Mouse (Mus musculus) natural killer cell, adult 2 months (primary cell): ENCODE data around the gene Vwa3a.

Experiments used
- DNase-seq, 2 experiments: peaks; one replicate each; pipeline ENCODE4 v3.0.0; 2022; ENCODE audit warnings: low spot score in 2 of 2

The Vwa3a gene

GRCm38 (mm10) chr7:120746821-120747220 is 7.7 kb downstream of the Vwa3a start:
- no peak for DNase-seq

- DNase-seq, result no peak
Observed at GRCm38 (mm10) chr7:120748478-120748877, 9.4 kb downstream of the Vwa3a start.

- no peak for DNase-seq
Observed at GRCm38 (mm10) chr7:120751330-120751729, 12.2 kb downstream of the Vwa3a start.

- DNase-seq, result no peak
Observed at GRCm38 (mm10) chr7:120751906-120752305, 12.8 kb downstream of the Vwa3a start.

DNA sequence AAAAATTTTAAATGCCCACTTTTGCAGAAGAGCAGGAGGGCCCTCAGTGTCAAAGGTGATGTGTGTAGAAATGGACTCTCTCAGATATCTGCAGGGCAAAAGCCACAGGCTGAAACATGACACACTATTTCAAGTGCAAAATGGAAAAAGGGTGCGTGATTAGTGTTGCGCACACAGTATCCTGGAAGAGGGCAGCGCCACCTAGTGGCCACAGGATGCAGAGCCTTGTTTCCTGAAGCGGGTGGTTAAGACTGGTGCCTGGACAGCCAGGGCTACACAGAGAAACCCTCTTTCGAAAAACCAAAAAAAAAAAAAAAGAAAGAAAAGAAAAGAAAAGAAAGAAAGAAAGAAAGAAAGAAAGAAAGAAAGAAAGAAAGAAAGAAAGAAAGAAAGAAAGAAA is 15.6 kb downstream of the Vwa3a start:
- peak; percentile 65 to 73 for DNase-seq

DNA sequence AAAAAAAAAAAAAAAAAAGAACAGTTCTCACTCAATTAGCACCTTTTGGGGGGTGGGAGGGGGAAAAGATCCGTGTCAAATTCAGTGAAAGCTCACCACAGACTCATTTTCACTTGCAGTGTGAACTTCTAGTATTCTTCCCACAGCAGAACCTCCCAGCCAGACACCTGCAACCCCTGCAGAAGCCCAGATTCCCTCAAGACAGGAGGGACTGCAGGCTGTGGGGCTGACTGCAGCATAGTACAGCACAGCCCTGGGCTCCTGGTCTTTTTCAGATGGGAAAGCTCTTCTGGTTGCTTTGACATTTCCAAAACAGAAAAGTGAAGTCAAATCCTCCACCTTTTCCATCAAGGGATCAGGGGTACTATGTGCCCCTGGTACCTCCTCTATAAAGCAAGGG is 28.3 kb downstream of the Vwa3a start:
- no peak for DNase-seq

DNA sequence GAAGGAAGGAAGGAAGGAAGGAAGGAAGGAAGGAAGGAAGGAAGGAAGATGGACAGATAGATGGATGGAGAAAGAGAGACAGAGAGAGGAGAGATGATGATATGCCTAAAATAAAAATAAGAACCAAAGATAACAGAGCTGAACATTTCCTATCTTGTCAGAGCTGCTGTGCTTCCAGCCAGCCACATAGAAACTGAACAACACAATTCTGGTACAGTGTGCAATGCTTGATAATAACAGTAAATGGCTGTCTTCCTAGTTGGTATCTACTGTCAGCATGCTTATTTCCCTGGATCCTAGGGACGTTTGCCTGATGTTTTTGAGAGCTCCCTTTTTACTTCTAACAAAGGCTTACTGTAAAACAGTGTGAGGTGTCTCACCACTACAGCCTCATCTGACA is 32.3 kb downstream of the Vwa3a start:
- no peak for DNase-seq

- DNase-seq, result no peak
Observed at GRCm38 (mm10) chr7:120778012-120778411, 38.9 kb downstream of the Vwa3a start.

GRCm38 (mm10) chr7:120795544-120795943 is 56.4 kb downstream of the Vwa3a start:
- DNase-seq, result no peak

DNA sequence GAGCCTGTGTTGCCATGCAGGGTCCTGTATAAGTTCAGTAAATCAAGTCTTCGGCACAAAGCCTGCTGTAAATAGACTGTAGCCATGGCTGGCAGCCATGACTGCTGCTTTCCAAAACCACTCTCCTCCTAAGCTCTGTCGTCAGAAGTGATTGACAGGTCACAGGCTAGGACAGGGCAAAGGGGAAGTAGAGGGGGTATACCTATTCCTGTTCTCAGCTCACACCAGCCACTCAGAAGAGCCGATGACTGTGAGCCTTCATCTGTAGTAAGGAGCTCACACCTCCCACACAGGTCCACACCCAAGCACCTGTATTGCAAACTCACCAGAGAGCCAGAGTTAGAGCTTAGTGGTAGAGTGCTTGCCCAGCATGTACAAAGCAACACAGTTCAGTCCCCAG is 57.3 kb downstream of the Vwa3a start:
- DNase-seq, result no peak

DNA sequence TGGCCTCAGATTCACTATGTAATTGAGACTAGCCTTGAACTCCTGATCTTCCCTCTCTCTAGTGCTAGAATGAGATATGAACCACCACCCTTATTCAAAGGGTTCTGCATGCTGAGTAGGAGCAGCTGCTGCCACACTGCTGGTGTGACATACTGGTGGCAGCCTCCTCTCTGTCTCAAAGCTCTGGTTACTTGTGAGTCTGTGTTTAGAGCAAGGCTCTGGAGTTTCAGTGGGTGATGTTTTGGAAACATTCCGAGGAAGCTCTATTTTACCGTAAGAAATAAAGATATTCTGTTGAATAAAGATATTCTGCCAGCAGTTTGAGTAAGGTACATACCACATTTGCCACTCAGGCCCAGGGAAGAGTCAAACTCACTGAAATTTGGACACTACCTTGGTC is 64.2 kb downstream of the Vwa3a start:
- DNase-seq, result no peak

DNA sequence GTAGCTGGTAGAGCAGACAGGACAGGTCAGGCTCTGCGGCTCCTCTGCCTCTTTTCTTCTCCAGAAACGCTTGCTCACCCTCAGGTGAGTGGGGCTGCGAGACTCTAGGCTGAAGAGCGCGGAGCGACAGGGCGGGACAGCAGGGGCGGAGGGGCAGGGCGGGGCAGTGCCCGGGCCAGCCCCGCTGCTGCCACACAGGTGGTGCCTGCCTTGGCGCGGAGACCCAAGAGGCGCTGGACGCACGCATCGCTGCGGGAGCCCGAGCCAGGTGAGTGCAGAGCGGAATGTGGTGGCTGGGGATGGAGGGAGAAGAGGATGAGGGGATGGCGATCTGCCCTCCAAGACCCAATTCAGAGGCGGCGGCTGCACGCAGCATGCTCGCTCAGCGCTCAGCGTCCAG is 70.6 kb downstream of the Vwa3a start:
- DNase-seq, result no peak

DNA sequence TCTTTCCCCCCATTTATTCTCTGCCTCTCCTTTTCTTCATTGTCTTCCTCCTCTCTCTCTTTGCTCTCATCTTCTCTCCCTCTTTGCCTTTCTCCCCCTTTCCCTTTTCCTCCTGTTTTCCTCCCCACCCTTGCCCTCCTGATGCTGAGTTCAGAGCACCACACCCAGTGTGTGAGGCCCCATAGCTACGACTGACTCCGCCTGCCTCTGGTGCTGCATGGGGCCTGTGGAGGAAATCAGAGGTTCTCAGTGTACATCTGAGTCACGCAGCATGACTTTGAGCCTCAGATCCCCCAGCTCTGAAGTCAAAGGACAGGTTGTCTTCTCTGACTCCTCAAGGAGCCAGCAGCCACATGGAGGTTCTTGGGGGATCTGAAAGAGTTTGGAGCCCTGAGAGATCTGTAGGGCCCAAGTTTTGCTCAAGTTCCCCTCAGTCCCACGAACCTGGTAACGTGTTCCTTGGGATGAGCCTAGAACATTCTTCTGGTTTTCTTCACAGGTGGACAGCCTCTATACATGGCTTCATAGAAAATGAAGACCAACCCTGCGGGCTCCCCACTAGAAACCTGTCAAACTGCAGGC is 72.8 kb downstream of the Vwa3a start, which contains the start of gene Gm5737:
TSS of gene Gm5737 (plus strand) at position 532 of the 582 bp plus-strand sequence.
- no peak for DNase-seq

GRCm38 (mm10) chr7:120817552-120817951 is 78.4 kb downstream of the Vwa3a start:
- no peak for DNase-seq

GRCm38 (mm10) chr7:120819386-120819785 is 80.3 kb downstream of the Vwa3a start:
- DNase-seq, result no peak

- DNase-seq, result peak; percentile 31 to 59
Observed at GRCm38 (mm10) chr7:120823248-120823647, 84.1 kb downstream of the Vwa3a start.

GRCm38 (mm10) chr7:120825097-120825496 is 86.0 kb downstream of the Vwa3a start:
- no peak for DNase-seq

- no peak for DNase-seq
Observed at GRCm38 (mm10) chr7:120826408-120826807, 87.3 kb downstream of the Vwa3a start.

DNA sequence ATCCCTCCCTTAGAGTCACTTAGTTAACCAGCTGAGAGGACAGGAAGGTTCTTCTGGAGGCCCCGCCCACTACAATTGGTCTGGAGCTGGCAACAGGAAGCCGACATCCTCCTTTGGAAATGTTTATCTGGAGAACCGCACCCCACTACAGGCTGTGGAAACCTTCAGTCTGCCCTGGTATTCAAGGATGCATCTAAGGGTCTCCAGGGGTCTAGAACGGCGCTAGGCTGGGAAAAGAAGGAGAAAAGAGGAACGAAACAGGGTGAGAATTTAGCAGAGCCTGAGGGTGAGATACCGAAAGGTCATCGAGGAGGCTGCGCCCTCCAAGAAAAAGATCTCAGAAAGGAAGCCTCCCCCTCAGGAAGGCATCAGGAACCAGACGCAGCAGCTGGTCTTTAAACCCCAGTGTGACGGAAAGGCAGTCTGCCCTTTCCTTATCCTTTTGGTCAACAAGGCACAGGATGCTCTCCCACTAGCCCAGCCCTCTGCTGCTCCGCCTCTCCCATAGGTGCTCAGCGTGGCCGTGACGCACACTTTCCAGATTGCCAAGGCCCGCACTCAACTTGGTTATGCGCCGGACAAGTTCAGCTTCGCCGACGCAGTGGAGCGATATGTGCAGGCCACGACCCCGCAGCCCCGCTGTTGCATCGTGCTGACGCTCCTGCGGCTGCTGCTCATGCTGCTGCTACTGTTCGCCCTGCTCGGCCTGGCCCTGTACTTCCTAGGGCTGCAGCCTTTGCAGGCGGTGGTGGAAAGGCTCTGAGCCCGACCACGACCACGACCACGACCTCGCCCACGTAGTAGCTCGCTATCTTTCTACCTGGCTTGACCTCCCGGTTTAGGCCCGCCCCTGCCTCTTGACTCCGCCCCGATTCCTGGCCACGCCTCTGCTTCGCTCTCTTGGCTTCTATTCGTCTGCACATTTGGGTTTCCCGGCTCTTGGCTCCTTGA is 91.6 kb downstream of the Vwa3a start:
- DNase-seq, result peak; percentile 46 to 51

GRCm38 (mm10) chr7:120834426-120834825 is 95.3 kb downstream of the Vwa3a start:
- no peak for DNase-seq

DNA sequence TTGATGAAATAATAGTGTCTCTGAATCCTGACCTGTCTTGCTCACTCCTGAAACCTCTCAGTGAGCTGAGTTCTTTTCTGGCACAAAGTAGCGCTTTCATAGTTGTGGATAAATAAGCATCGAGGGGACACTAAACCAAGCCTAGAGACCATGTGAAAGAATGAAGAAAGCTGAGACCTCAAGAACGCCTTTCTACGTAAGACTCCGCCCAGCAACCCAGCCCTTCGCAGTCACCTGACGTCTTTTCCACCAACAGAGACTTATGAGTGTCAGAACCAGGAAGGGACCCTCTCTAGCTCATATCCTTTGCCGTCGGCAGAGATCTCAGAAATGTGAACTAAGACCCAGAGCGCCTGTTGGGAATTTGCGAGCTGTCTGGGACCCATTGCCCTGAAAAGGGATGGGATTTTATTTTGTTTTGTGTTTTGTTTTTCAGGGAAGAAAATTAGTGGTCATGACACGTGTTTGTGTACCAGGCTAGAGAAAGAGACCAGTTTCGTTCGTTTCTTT is 95.8 kb downstream of the Vwa3a start:
- peak; percentile 75 to 78 for DNase-seq

- DNase-seq, result peak; percentile 96 to 97
Observed at GRCm38 (mm10) chr7:120835449-120836359, 96.6 kb downstream of the Vwa3a start.
